Mouse (Mus musculus) embryonic fibroblast, embryonic 13.5 days (primary cell): ENCODE results near the gene Usp48.

ENCODE experiments used
- CTCF ChIP-seq: IDR thresholded peaks from 2 replicates; pipeline ENCODE4 v1.5.1; 2011; ENCODE audit warnings: mild to moderate bottlenecking, control low read depth, low read length, moderate library complexity, borderline replicate concordance; ENCODE audit not compliant: insufficient read depth
- POLR2A ChIP-seq: IDR thresholded peaks from 2 replicates; pipeline ENCODE4 v1.6.1; 2011; ENCODE audit warnings: low read depth, mild to moderate bottlenecking, control low read depth, low read length, moderate library complexity

DNA sequence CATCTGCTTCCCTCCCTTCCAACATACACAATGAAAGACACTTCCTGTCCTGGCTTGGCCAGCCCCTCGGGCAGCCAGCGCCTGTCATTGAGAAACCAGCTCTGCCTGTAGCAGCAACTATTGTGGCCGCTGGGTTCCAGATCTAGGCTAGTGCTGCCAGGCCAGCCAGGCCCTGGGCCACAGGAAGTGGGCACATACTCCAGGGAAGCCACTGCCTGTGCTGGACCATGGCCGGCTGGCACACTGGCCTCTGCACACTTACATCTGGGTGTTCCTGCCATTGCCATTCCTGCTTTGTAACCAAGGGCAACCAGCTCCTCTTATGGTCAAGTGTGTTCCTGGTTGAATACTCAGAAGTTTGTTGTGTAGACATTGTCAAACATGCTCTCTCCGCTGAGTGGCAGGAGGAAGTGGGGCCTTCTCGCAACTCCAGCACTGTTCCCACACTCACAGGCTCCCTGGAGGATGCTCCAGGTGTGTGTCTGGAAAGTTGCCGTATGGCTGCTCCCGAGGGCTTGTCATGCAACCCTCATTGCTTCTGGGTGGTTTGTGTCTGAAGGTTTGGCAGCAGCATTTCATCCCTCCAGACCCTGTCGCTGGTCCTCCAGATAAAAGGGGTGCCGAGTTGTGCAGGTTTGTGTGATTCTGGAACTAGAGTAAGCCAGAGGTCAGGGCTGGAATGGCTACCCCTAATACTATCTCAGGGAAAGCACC is 67.0 kb downstream of the Usp48 start:
- TF ChIP-seq POLR2A (no peak), CTCF (no peak)
